Mouse (Mus musculus) thymus, adult 2 months (tissue): ENCODE results near the gene Auts2. TPM values are rescaled to one million over a fixed set of nuclear protein-coding genes. Genes with fewer than 3 reads are reported as not detected.

Experiments
- DNase-seq: peaks from one replicate; pipeline ENCODE4 v3.0.0; 2021
- H3K27ac ChIP-seq: fragments of 200-500 bp; 2 replicates; pipeline ENCODE4 v1.5.1; 2012; ENCODE audit warnings: low read length, control low read depth; ENCODE audit not compliant: control insufficient read depth, insufficient read depth
- H3K27me3 ChIP-seq: fragments of 200-500 bp; 2 replicates; pipeline ENCODE4 v1.6.1; 2012; ENCODE audit warnings: mild to moderate bottlenecking, low read length, moderate library complexity, mixed read lengths; ENCODE audit not compliant: control insufficient read depth, insufficient read depth
- H3K36me3 ChIP-seq: fragments of 200-500 bp; 2 replicates; pipeline ENCODE4 v1.6.1; 2012; ENCODE audit warnings: mild to moderate bottlenecking, low read length, moderate library complexity; ENCODE audit not compliant: control insufficient read depth, insufficient read depth
- H3K4me1 ChIP-seq: fragments of 200-500 bp; replicated peaks from 2 replicates; pipeline ENCODE4 v1.6.1; 2012; ENCODE audit warnings: low read length; ENCODE audit not compliant: control insufficient read depth, insufficient read depth
- H3K4me3 ChIP-seq: fragments of 200-500 bp; 2 replicates; pipeline ENCODE4 v1.5.1; 2012; ENCODE audit warnings: mild to moderate bottlenecking, low read length, control low read depth, moderate library complexity; ENCODE audit not compliant: control insufficient read depth, insufficient read depth
- CTCF ChIP-seq: fragments of 200-500 bp; IDR thresholded peaks from 2 replicates; pipeline ENCODE4 v1.5.1; 2012; ENCODE audit warnings: mild to moderate bottlenecking, control low read depth, low read length, moderate library complexity, borderline replicate concordance; ENCODE audit not compliant: control insufficient read depth, poor library complexity, insufficient read depth; ENCODE audit errors: extremely low read depth
- POLR2A ChIP-seq: fragments of 200-500 bp; IDR thresholded peaks from 2 replicates; pipeline ENCODE4 v1.6.1; 2012; ENCODE audit warnings: mild to moderate bottlenecking, low read length, control low read depth, moderate library complexity; ENCODE audit not compliant: control insufficient read depth, poor library complexity, insufficient read depth; ENCODE audit errors: extremely low read depth
- WGBS: fragments of 180-500 bp; shearing (Covaris S2); methylation state at CpG from one replicate; pipeline ENCODE4 v1.1.7; 2018; 5-methylcytosine and 5-hydroxymethylcytosine counted together
- polyA plus RNA-seq: library from polyadenylated mRNA; depleted of rRNA; stranded (reverse); fragments of >200 nt; gene quantifications from 2 replicates; pipeline ENCODE4 v1.2.3, GENCODE M21; 2012

Auts2 gene
- polyA plus RNA-seq, 1 experiment: 4.9 TPM

GRCm38 (mm10) chr5:132115631-132116030 is 427.5 kb downstream of the Auts2 start:
- Histone ChIP-seq H3K27ac (no peak overlapping the region), H3K36me3 (no peaks in the 10 kb centered on the region), H3K4me3 (no peak overlapping the region), H3K27me3 (no peaks in the 10 kb centered on the region), H3K4me1 (no peaks in the 10 kb centered on the region)
- DNase-seq: no peak
- no peak for TF ChIP-seq CTCF
- no peak for TF ChIP-seq POLR2A
- 63% methylated on average over 3 of the region's 3 CpGs for WGBS

- TF ChIP-seq POLR2A: no peak
- Histone ChIP-seq H3K4me3 (no peak overlapping the region), H3K27me3 (no peaks in the 10 kb centered on the region), H3K27ac (no peak overlapping the region), H3K36me3 (no peaks in the 10 kb centered on the region), H3K4me1 (no peaks in the 10 kb centered on the region)
- DNase-seq: no peak
- 82% methylated on average over 8 of the region's 8 CpGs for WGBS
Measured at GRCm38 (mm10) chr5:132114561-132115301, 428.4 kb downstream of the Auts2 start.

DNA sequence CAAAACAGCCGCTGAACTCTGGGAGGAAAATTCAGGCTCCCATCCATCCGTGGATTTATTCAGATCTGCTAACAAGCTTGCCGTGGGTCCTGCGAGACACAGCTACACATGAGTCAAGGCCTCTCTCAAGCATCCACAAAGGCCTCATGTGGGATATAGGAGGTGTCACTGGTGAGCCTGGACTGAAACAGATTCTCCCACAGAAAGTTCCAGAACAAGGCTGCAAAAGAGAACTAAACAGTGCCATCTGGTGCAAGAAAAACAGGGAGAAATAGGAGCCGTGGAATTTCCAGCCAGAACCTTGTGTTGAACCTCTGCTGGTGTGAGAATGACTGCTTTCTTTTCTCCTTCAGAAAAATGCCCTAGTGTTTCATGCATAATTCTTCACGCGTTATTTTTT is 429.7 kb downstream of the Auts2 start:
- Histone ChIP-seq H3K27me3 (no peaks in the 10 kb centered on the region), H3K36me3 (no peaks in the 10 kb centered on the region), H3K4me1 (no peaks in the 10 kb centered on the region), H3K27ac (no peak overlapping the region), H3K4me3 (no peak overlapping the region)
- no peak for DNase-seq
- no peak for TF ChIP-seq POLR2A
- no peak for TF ChIP-seq CTCF
- WGBS: 87% methylated on average over 7 of the region's 7 CpGs

GRCm38 (mm10) chr5:132112666-132113065 is 430.5 kb downstream of the Auts2 start:
- Histone ChIP-seq H3K4me3 (no peak overlapping the region), H3K27ac (no peak overlapping the region), H3K36me3 (no peaks in the 10 kb centered on the region), H3K27me3 (no peaks in the 10 kb centered on the region), H3K4me1 (no peaks in the 10 kb centered on the region)
- no peak for DNase-seq
- no peak for TF ChIP-seq CTCF
- TF ChIP-seq POLR2A: no peak
- WGBS: 94% methylated on average over 7 of the region's 7 CpGs

GRCm38 (mm10) chr5:132102426-132102825 is 440.7 kb downstream of the Auts2 start:
- 84% methylated on average over 4 of the region's 4 CpGs for WGBS

DNA sequence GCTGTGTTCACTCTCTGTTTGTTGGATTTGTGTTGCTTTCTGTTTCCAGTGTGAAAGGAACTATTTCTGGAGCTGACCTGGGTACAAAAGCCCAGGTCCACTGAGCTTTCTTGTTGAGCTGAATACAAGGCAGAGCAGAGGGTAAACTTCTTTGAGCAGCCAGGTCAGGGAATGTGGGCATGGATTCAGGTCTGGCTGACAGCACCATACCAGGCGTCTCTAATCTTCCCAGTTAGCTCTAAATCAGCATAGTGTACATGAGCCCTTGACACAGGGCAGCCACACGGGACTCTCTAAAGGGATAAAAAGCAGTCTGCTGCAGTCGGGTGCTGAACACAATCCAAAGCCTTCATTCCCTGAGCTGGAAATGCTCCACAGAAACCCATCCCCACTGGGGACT is 444.7 kb downstream of the Auts2 start:
- no peak for DNase-seq
- no peak overlapping the region for H3K27ac ChIP-seq
- TF ChIP-seq POLR2A: no peak
- TF ChIP-seq CTCF: no peak
- 92% methylated on average over 3 of the region's 3 CpGs for WGBS
- no peak overlapping the region for H3K4me3 ChIP-seq
- no peaks in the 10 kb centered on the region for H3K4me1 ChIP-seq
- H3K27me3 ChIP-seq: no peaks in the 10 kb centered on the region
- no peaks in the 10 kb centered on the region for H3K36me3 ChIP-seq

More at GRCm38 (mm10) chr5:132102426-132102825, 440.7 kb downstream of the Auts2 start:
- Histone ChIP-seq H3K36me3 (no peaks in the 10 kb centered on the region), H3K4me3 (no peak overlapping the region), H3K27ac (no peak overlapping the region), H3K4me1 (no peaks in the 10 kb centered on the region), H3K27me3 (no peaks in the 10 kb centered on the region)
- TF ChIP-seq CTCF (no peak), POLR2A (no peak)
- no peak for DNase-seq

- H3K4me3 ChIP-seq: no peak overlapping the region
- H3K27ac ChIP-seq: no peak overlapping the region
- WGBS: 88% methylated on average over 6 of the region's 6 CpGs
- no peaks in the 10 kb centered on the region for H3K27me3 ChIP-seq
- no peaks in the 10 kb centered on the region for H3K4me1 ChIP-seq
- DNase-seq: no peak
- TF ChIP-seq POLR2A (no peak), CTCF (no peak)
- no peaks in the 10 kb centered on the region for H3K36me3 ChIP-seq
Measured at GRCm38 (mm10) chr5:132092721-132093120, 450.4 kb downstream of the Auts2 start.
